Mouse (Mus musculus) olfactory bulb, adult 2 months (tissue): ENCODE measurements at regions not wholly inside any gene's neighbourhood (a gene's known extent, or its start where the extent isn't known, plus 50 kb on each side); places are given as distances from the start of the nearest gene placed in this dataset.

ENCODE experiments used
- CTCF ChIP-seq: fragments of 200-500 bp; IDR thresholded peaks from 2 replicates; pipeline ENCODE4 v1.5.1; 2012; ENCODE audit warnings: low read depth, mild to moderate bottlenecking, low read length, moderate library complexity; ENCODE audit not compliant: insufficient read depth
- POLR2A ChIP-seq: fragments of 200-500 bp; IDR thresholded peaks from 2 replicates; pipeline ENCODE4 v1.6.1; 2012; ENCODE audit warnings: mild to moderate bottlenecking, low read depth, low read length, moderate library complexity; ENCODE audit not compliant: insufficient read depth

- TF ChIP-seq POLR2A (no peak), CTCF (no peak)
Observed at GRCm38 (mm10) chr10:99456180-99456579, 193.1 kb downstream of the Dusp6 start.
